Mouse (Mus musculus): ENCODE measurements around the gene Acrbp. TPM values are rescaled to one million over a fixed set of nuclear protein-coding genes. Genes with fewer than 3 reads are reported as not detected.
"Not testable (repeated sequence)": the region's sequence is repeated elsewhere in the genome, so short reads cannot be mapped to it uniquely, and the experiment has no call there.

Gene Acrbp
- total RNA-seq (2021) = 1 to 10 TPM; 7.8 to 9.6 TPM
- long read RNA-seq, experiment 1 = 0 reads
- long read RNA-seq, experiment 2 = 0 reads

- DNase-seq (ENCODE audit: low spot score in 2 of 2) = no peak
Observed at GRCm38 (mm10) chr6:125049678-125050077, at the start of gene Acrbp. Gene Acrbp (plus strand): TSS chr6:125049689.

DNA sequence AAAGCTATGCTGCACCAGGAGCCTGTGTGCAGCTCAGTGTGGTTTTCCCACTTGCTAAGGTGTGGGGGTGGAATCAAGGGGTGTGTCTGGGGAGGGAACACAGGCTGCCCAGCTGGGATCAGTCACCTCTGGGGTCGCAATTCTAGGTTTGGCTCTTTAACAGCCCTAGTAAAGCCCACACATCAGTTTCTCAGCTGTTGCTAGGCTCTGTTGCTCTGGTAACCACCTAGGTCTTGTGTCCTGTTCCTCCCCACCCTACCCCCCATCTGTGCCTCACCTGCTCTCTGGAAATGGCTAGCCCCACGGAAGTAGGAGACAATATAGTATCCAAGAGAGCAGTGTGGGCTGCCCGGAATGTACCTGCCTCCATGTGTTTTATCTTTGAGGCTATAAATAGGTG, 45.8 kb upstream of the Acrbp start:
- DNase-seq (ENCODE audit: low spot score in 2 of 2) = no peak

DNA sequence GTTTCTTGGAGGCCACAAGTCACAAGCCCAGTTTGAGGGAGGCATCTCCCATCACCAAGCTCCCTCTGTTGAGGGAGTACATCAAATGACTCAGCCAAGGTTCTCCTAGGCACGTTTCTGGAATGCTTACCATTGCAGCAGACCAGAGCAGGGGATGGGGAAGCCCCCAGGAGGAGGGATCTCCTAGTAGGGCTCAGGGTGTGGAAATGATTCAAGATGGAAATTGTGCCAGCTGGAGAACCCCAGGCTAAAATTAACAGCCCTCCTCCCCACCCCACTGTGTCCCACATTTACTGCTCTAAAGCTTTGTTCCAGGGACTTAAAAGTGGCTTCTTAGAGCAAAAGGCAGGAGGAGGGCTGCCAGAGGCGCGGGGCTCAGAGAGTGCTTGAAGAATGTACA, 44.4 kb upstream of the Acrbp start:
- no peak for DNase-seq (ENCODE audit: low spot score in 2 of 2)

GRCm38 (mm10) chr6:125008060-125008459, 41.4 kb upstream of the Acrbp start:
- DNase-seq (ENCODE audit: low spot score in 2 of 2) = no peak

DNA sequence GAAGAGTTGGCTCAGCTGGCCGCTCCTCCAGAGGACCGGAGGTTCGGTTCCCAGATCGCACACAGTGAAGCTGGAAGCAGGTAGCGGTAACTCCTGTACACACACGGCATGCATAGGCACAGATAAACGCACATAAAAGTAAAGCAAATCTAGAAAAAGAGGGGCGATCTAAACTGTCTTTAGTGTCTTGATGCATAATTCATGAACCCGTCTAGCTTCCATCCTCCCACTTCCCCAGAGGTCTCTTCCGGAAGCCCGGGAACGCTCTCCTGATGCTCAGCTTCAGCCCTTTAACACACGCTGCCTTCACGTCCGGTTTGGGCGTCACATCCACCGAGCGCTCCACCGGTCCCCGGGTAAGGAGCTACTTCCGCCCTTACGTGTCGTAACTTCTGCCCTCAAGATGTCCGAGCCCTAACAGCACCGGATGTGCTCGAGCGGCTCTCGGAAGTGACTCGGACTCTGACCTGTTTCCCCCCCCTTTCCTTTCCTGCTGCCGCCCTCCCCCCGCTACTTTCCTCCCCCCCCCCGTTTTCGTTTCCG, 40.8 kb upstream of the Acrbp start:
- peak; percentile 88 to 91 for DNase-seq (ENCODE audit: low spot score in 2 of 2)

DNA sequence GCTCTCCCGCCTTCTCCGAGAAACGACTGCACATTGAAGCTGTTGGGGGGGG, 40.5 kb upstream of the Acrbp start, which contains the start of gene Zfp384:
Zfp384 (plus strand) TSS at position 17 of the 52 bp plus-strand sequence.
- no peak for DNase-seq (ENCODE audit: low spot score in 2 of 2)

GRCm38 (mm10) chr6:125009181-125010073, 40.1 kb upstream of the Acrbp start:
- peak; percentile 68 to 74 for DNase-seq (ENCODE audit: low spot score in 2 of 2)

DNA sequence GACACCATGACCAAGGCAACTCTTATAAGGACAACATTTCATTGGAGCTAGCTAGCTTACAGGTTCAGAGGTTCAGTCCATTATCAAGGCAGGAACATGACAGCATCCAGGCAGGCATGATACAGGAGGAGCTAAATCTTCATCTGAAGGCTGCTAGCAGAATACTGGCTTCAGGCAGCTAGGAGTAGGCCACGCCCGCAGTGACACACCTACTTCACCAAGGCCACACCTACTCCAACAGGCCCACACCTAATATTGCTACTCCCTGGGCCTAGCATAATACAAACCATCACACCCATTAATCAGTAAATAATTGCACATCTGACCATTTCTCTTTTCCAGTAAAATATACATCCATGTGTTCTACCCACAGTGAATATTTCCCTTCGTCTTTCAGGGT, 31.8 kb upstream of the Acrbp start:
- DNase-seq (ENCODE audit: low spot score in 2 of 2) = no peak

GRCm38 (mm10) chr6:125030532-125030931, 19.0 kb upstream of the Acrbp start:
- DNase-seq (ENCODE audit: low spot score in 2 of 2) = peak; percentile 46 to 62

DNA sequence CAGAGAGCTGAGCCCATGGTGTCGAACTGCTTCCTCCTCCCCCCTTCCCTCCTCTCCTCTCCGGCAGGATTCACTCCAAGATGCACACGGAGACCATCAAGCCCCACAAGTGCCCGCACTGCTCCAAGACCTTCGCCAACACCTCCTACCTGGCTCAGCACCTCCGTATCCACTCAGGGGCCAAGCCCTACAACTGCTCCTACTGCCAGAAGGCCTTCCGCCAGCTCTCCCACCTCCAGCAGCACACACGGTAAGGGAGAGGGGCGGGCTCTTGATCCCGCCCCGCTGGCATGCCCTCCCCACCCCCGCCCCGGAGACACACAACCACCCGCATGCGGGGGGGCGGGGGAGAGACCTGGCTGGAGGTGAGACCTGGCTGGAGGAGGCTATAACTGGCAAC, 17.9 kb upstream of the Acrbp start:
- no peak for DNase-seq (ENCODE audit: low spot score in 2 of 2)

DNA sequence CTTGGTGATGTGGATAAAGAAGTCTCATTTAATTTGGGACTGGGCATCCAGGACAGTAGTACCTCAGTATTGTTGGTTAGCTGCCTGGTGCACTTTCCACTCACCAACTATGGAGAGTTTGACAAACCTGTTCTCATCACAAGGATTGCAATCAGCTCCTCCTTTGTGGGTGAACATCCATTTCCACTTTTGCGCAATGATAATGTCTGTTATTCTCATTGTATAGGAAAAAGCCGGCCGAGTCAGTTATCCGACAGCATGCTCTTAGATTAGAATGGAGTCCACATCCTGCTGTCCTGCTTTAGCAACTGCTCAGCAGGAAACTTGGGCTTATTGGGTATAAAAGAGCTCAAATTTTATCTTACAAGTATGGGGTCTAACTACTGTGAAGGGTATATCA, 10.8 kb upstream of the Acrbp start:
- DNase-seq (ENCODE audit: low spot score in 2 of 2) = no peak

DNA sequence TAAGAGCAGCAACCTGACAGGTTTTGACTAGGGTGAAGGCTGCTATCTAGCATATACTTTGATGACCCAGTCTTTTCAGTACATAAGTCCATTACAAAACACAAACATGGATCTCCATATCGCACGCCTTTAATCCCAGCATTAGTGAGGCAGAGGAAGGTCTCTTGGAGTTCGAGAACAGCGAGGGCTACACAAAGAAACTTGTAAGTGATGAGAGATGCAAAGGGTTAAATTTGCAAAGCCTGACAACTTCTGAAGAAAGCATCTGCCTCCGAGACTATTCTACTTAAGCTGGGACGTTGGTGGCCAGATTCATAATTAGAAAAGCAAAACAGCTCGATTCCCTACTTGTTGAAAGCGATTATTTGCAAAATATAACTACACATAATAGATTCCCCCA, 10.4 kb upstream of the Acrbp start:
- DNase-seq (ENCODE audit: low spot score in 2 of 2) = no peak

DNA sequence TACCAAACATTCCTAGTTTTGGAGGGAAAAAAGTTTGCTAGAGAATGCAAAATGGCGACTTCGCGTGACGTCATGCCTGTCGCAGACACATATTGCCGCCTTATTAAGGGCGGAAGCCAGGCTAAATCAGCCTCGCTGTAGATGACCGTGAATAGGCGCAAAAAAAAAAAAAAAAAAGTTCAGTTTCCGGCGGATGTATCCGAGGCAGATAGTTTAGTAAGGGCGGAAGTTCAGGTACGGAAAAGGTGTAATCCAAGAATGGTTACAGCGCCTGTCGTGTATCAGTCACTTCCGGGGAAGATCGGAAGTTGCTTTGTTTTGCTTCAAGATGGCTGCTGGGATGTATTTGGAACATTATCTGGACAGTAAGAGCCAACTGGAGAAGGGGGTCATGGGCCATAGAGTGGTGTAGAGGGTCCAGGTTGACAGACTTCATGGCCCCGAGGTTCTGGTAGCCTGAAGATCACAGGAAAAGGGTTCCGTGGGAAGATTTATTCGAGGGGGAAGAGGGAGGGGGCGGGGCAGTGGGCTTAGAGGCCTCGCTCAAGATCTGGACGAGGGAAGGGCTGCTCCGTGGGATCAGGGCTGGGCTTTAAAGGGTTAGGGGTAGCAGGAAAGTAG, 9.8 kb upstream of the Acrbp start, which contains the start of gene Ing4:
Ing4 (plus strand) TSS at position 228 of the 621 bp plus-strand sequence.
- peak; percentile 75 to 80 for DNase-seq (ENCODE audit: low spot score in 2 of 2)

DNA sequence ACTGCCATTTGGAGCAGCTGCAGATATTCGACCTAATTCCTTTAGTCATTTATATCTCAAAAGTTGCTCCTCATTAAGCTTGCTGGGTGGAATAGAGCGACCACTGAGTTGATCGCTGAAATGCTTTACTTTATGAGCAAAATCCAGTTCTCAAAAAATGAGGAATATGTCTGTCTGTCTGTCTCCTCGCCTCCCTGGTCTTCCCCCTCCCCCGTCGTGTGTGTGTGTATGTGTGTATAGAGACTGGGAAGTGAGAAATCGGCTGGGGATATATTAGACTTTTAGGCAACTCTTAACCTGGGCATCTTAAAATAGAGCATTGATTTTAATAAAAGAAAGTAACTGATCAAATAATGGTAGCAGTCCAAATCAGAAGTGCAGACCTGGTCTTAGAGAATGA, 9.3 kb upstream of the Acrbp start:
- no peak for DNase-seq (ENCODE audit: low spot score in 2 of 2)

DNA sequence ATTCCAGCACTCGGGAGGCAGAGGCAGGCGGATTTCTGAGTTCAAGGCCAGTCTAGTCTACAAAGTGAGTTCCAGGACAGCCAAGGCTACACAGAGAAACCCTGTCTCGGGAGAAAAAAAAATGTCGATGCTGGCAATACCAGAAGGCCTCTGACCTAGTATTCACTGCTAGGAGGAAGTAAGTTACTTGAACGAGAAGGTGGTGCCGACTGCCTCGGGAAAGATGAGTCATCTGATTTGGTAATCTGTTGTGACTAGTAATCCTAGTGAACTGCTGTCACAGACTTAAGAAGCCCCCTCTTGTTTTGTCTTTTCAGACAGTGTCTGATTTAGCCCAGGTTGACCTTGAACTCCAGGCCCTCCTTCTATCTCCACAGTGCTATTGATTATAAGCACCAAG, 8.4 kb upstream of the Acrbp start:
- DNase-seq (ENCODE audit: low spot score in 2 of 2) = no peak

DNA sequence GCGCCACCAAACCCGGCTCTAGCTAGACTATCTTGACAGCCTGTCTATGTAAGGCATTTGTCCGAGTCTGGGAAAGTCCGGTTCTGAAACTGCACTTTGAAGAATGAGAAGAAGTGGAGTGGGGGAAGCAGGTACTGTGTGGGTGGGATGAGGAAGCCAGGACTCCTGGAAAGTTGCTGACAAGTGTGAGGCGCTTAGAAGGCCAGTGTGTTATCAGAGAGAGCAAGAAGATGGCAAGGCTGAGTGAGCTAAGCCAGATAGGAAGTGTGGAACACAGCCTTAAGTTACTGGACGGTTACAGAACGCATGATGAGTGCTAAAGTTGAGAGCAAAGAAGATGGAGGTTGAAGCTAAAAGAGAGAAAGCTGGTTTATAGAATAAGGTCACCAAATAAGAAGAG, 7.4 kb upstream of the Acrbp start:
- no peak for DNase-seq (ENCODE audit: low spot score in 2 of 2)

- peak; percentile 74 to 80 for DNase-seq (ENCODE audit: low spot score in 2 of 2)
Observed at GRCm38 (mm10) chr6:125046691-125047090, 2.8 kb upstream of the Acrbp start.

GRCm38 (mm10) chr6:125051237-125051636, 1.7 kb downstream of the Acrbp start:
- no peak for DNase-seq (ENCODE audit: low spot score in 2 of 2)

DNA sequence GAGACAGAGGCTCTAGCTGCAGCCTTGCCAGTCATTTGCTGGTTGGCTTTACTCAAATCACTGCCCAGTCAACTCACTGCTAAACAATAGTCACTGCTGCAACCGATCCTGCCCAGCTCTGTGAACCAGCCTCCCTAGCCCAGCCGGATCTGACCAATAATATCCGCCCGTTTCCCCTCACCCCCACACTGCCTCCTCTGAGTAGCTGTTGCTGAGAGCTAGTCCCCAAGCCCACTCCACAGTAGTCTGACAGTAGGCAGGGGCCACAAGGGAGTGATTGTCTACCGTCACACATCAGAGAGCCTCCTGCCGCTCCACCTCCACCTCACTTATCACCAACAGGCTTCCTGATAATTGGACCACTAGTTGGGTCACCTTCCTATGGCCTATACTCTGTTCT, 12.0 kb downstream of the Acrbp start:
- no peak for DNase-seq (ENCODE audit: low spot score in 2 of 2)

GRCm38 (mm10) chr6:125062511-125062910, 13.0 kb downstream of the Acrbp start:
- no peak for DNase-seq (ENCODE audit: low spot score in 2 of 2)

GRCm38 (mm10) chr6:125063906-125064305, 14.4 kb downstream of the Acrbp start:
- DNase-seq (ENCODE audit: low spot score in 2 of 2) = no peak

DNA sequence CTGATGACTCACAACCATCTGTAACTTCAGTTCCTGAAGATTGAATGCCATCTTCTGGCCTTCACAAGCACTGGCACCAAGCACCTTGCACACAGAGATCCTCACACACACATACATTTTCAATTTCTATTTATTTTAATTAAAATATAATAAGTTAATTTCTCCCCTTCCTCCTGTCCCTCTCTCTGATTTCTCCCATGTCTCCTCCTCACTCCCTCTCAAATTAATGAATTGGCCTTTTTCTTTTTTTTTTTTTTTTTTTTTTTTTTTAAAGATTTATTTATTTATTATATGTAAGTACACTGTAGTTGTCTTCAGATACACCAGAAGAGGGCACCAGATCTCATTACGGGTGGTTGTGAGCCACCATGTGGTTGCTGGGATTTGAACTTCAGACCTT, 15.7 kb downstream of the Acrbp start:
- DNase-seq (ENCODE audit: low spot score in 2 of 2) = not testable (repeated sequence)

DNA sequence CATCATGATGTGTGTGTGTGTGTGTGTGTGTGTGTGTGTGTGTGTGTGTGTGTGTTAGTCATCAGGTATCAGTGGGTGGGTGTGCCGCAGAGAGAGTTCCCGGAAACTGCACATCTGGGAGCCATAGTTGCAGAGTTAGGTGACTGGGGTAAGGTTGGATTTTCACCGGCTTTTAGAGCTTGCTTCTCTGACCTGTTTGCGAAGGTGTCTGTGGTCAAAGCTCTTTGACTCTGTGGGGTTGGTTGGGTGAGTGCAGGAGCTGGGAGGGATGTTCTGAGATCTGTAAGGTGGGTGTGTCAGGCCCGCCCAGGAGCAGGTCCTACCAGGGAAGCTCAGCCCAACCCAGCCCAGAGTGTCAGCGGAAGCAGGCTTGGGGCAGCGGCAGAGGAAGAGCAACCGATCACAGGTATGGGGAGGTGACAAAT, 18.1 kb downstream of the Acrbp start, which contains the start of gene Lpar5:
Lpar5 (plus strand) TSS at position 350 of the 425 bp plus-strand sequence.
- no peak for DNase-seq (ENCODE audit: low spot score in 2 of 2)
